Mouse (Mus musculus): ENCODE results near the gene Rhbdl3. TPM values are rescaled to one million over a fixed set of nuclear protein-coding genes. Genes with fewer than 3 reads are reported as not detected.

The Rhbdl3 gene
- polyA plus RNA-seq, 1 experiment from 2014 or later: 59.2 TPM

DNA sequence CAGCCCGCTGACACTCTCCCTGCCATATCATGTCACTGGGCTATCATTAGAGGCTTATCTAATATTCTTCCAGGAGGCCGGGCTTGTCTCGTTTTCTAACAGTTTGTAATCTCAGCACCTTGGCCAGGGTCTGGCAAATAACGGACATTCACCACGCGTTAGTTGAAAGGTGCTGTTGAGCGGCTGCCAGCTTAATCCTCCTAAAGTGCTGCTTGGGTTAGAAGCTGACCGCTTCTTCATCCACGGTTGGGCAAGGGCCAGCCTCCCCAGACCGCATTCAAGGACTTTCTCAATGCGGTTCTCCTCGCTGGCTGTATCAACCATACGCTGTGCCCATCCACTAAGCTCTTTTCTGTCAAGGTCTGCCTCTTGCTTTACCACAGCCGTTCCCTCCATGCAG, 4.9 kb upstream of the Rhbdl3 start:
- peaks cover 28% of the 10 kb centered on the region for H3K4me1 ChIP-seq
- H3K27me3 ChIP-seq (replicated peaks): peaks cover 7% of the 10 kb centered on the region
- 40% methylated on average over 14 of the region's 14 CpGs for WGBS
- no peak overlapping the region for H3K4me3 ChIP-seq
- no peak overlapping the region for H3K4me2 ChIP-seq (replicated peaks)
- no peaks in the 10 kb centered on the region for H3K9me3 ChIP-seq
- no peak overlapping the region for H3K9ac ChIP-seq
- H3K27ac ChIP-seq: no peak overlapping the region
- no peaks in the 10 kb centered on the region for H3K36me3 ChIP-seq
- no peak for ATAC-seq (ENCODE audit: low FRiP score, low read depth)

DNA sequence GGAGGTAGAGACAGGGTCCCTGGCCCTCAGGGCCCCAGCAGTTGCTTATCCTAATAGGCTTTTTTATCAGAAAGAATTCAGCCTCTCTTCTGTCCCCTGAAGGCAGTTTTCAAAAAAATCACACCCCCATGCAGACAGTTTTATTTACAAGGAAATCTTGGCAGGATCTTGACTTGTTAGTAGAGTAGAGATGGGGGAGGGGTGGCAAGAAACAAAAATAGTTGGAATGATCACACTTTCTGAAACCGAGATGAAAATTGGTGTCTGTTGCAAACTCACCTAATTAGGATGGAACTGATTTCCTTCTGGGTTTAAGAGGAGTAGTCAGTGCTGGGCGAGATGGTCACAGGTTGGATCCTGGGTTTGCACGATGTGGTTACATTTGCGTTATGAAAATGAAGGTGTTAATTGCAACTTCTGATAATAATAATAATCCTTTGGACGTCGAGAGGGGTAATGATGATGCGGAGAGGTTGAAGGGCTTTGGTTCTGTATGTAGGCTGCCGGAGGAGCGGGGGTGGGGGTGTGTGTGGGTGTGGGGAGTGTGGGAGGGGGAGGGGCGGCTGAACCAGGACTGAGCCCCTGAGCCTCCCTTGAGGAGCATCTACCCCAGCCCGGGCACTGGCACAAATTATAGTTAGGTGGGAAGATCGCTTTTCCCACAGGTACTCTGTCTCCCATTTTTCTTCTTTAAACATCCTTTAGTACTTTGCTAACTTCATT, 1.0 kb upstream of the Rhbdl3 start:
- ATAC-seq (ENCODE audit: low FRiP score, low read depth): no peak
- Histone ChIP-seq H3K36me3 (peaks cover 8% of the 10 kb centered on the region), H3K4me2 (replicated peaks) (peak overlapping the region; percentile 95), H3K9ac (peak overlapping the region; percentile 88), H3K9me3 (0 out of 2 replicates have a peak, but pooled peaks cover 3% of the 10 kb centered on the region), H3K27ac (no peak overlapping the region), H3K4me1 (peaks cover 30% of the 10 kb centered on the region), H3K4me3 (peak overlapping the region; percentile 86), H3K27me3 (replicated peaks) (peaks cover 7% of the 10 kb centered on the region)
- WGBS: 8% methylated on average over 12 of the region's 12 CpGs

DNA sequence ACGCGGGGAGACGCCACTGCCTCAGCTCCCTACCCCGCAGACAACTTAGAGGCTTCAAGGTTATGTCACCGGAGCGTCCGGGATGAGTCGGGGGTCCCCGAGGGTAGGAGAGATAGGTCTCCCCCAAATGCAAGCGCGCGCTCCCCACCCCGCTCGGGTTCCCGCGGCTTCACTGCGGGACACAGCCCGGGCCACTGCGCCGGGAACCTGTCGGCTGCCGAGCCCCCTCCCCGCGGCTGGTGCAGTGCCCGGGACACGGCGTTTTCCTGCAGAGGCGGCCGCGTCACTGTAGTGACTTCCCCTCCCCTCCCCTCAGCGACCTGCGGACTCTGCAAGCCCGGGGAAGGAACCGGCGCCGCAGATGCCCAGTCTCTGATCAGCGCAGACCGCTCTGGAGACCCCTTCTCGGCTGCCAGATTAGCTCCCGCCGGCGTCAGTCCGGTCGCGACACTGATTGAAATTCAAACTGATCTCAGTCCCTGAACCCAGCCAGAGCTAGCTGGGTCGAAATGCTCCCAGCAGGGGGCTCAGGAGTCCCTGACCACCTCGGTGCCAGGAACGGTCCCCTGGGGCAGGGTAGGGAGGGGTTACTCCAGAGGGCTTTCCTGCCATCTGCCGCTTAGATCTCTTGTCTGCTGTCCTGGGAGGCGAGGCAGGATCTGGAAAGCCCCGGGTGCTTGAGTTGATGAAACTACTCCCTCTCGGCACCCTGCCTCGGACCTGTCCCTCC, 769 bp downstream of the Rhbdl3 start:
- no peaks in the 10 kb centered on the region for H3K27me3 ChIP-seq (replicated peaks)
- H3K4me1 ChIP-seq: peaks cover 33% of the 10 kb centered on the region
- H3K4me3 ChIP-seq: peak overlapping the region; percentile 86
- 0 out of 2 replicates have a peak, but pooled peaks cover 3% of the 10 kb centered on the region for H3K9me3 ChIP-seq
- H3K9ac ChIP-seq: peak overlapping the region; percentile 88
- H3K4me2 ChIP-seq (replicated peaks): peak overlapping the region; percentile 95
- peak; percentile 49 for ATAC-seq (ENCODE audit: low FRiP score, low read depth)
- under 1% methylated on average over 53 of the region's 53 CpGs for WGBS
- peaks cover 20% of the 10 kb centered on the region for H3K36me3 ChIP-seq
- H3K27ac ChIP-seq: peak overlapping the region; percentile 76

DNA sequence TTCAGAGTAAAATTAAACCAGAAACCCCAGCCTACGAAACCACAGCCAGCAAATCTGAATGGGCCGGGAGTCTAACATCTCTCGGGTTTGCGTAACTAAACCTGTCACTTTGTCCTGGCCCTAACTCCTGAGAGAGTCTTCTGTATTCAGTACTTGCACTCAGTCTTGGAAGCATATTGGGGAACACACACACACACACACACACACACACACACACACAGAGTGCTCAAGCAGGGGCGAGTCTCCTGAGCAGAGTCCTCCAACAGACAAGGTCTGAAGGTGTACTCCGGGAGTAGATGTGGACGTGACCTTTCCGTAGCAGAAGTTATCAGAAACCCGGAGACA, 1.3 kb downstream of the Rhbdl3 start:
- Histone ChIP-seq H3K4me1 (peaks cover 39% of the 10 kb centered on the region), H3K27ac (peak overlapping the region; percentile 76), H3K27me3 (replicated peaks) (no peaks in the 10 kb centered on the region), H3K36me3 (peaks cover 20% of the 10 kb centered on the region), H3K9ac (peak overlapping the region; percentile 88), H3K9me3 (0 out of 2 replicates have a peak, but pooled peaks cover 3% of the 10 kb centered on the region), H3K4me3 (peak overlapping the region; percentile 86), H3K4me2 (replicated peaks) (peak overlapping the region; percentile 95)
- 0 out of 2 replicates have a peak, but pooled peaks have one; percentile 2 for ATAC-seq (ENCODE audit: low FRiP score, low read depth)
- WGBS: under 1% methylated on average over 9 of the region's 9 CpGs

DNA sequence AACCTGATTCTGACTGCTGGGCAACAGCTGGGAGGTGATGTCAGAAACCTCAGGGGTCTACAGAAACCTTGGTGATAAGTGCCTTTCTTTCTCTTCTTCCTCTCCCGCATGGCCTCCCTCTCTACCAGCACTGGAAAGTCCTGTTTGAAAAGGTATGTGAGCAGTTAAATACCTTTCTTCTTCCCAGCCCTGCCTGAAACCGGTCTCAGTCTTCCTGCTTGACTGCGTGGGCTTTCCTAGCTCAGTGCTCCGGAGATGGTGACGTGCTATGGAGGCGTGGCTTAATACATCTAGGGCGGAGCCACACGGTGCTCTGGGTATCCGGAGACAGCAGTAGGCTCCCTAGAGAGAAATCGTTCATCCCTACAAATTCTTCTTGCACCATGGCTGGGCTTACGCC, 1.8 kb downstream of the Rhbdl3 start:
- Histone ChIP-seq H3K36me3 (peaks cover 20% of the 10 kb centered on the region), H3K27ac (0 out of 2 replicates have a peak overlapping the region, but pooled peaks have one; percentile 76), H3K9me3 (0 out of 2 replicates have a peak, but pooled peaks cover 3% of the 10 kb centered on the region), H3K4me3 (peak overlapping the region; percentile 86), H3K27me3 (replicated peaks) (no peaks in the 10 kb centered on the region), H3K4me2 (replicated peaks) (peak overlapping the region; percentile 95), H3K4me1 (peaks cover 40% of the 10 kb centered on the region), H3K9ac (peak overlapping the region; percentile 88)
- WGBS: 2% methylated on average over 11 of the region's 11 CpGs
- ATAC-seq (ENCODE audit: low FRiP score, low read depth): peak; percentile 62

DNA sequence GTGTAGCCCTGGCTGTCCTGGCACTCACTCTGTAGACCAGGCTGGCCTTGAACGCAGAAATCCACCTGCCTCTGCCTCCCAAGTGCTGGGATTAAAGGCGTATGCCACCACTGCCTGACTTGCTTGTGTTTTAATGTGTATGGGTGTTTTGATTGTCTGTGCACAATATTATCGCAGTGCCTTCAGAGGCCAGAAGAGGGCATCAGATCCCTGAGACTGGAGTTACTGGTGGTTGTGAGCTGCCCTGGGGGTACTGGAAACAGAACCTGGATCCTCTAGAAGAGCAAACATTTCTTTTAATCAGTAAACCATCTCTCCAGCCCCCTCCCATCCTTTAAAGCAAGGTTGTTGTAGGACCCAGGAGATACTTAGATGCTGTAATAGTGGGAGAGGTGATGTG, 3.0 kb downstream of the Rhbdl3 start:
- peaks cover 40% of the 10 kb centered on the region for H3K4me1 ChIP-seq
- H3K27ac ChIP-seq: no peak overlapping the region
- no peak for ATAC-seq (ENCODE audit: low FRiP score, low read depth)
- 0 out of 2 replicates have a peak, but pooled peaks cover 3% of the 10 kb centered on the region for H3K9me3 ChIP-seq
- H3K4me2 ChIP-seq (replicated peaks): no peak overlapping the region
- H3K36me3 ChIP-seq: peaks cover 20% of the 10 kb centered on the region
- H3K9ac ChIP-seq: no peak overlapping the region
- H3K27me3 ChIP-seq (replicated peaks): no peaks in the 10 kb centered on the region
- H3K4me3 ChIP-seq: no peak overlapping the region
- 91% methylated on average over 3 of the region's 3 CpGs for WGBS

DNA sequence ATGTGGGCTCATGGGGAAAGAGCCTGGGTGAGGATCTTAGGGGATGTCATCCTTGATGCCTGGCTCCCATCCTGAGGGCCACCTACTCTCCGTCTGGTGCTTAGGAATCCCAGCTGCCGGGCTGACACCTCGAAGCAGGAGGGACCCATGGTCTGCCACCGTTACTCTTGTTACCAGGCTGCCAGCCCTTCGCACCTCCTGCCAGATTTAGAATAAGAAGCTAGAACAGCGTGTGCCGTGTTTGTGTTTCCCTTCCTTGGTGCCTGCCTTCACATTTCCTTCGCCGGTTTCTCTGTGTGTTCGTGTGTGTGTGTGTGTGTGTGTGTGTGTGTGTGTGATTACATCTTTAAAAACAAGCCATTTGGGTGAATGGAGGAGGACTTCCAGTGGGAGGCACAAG, 4.1 kb downstream of the Rhbdl3 start:
- peaks cover 20% of the 10 kb centered on the region for H3K36me3 ChIP-seq
- H3K27me3 ChIP-seq (replicated peaks): no peaks in the 10 kb centered on the region
- ATAC-seq (ENCODE audit: low FRiP score, low read depth): no peak
- 0 out of 2 replicates have a peak, but pooled peaks cover 3% of the 10 kb centered on the region for H3K9me3 ChIP-seq
- H3K4me1 ChIP-seq: peaks cover 36% of the 10 kb centered on the region
- no peak overlapping the region for H3K9ac ChIP-seq
- H3K27ac ChIP-seq: no peak overlapping the region
- H3K4me2 ChIP-seq (replicated peaks): no peak overlapping the region
- 89% methylated on average over 10 of the region's 10 CpGs for WGBS
- no peak overlapping the region for H3K4me3 ChIP-seq

DNA sequence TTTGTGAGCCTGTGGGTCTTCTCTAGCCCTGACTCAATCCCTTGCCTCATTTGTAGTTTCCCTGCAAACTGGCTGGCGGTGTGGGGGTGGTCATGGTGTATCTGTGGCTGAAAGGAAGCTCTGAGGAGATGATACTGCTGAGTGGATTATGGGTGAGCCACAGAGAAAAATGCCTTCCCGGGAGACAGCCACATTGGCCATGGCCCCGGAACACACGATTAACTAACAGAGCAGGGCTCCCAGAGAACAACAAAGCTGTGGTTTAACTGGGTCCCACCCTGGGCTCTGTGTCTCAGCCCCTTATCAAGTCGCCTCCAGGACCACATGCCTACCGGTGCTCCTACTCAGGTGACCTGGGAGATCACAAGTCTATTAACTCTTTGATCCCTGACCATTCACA, 7.8 kb downstream of the Rhbdl3 start:
- Histone ChIP-seq H3K36me3 (peaks cover 20% of the 10 kb centered on the region), H3K27me3 (replicated peaks) (no peaks in the 10 kb centered on the region), H3K9me3 (0 out of 2 replicates have a peak, but pooled peaks cover 3% of the 10 kb centered on the region), H3K4me1 (peaks cover 53% of the 10 kb centered on the region), H3K4me3 (no peak overlapping the region), H3K27ac (no peak overlapping the region), H3K9ac (no peak overlapping the region), H3K4me2 (replicated peaks) (no peak overlapping the region)
- 62% methylated on average over 6 of the region's 6 CpGs for WGBS
- no peak for ATAC-seq (ENCODE audit: low FRiP score, low read depth)

DNA sequence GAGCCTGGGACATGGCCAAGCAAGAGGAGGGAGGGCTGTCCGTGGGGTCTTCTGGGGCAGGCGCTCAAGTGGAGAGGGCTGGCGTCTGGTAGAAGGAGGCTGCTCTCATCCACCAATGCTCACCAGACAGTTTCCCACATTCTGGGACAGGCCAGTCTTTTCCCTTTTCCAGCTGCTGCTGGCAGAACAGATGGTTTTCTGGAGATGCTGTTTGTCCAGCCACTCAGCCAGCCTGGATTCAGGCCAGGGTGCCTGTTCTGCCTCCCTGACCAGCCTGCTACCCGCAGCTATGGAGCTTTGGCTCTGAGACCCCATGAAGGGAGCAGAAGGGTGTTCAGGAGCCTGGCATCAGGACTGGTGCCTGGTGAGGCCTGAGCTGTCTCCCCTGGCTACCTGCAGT, 10.6 kb downstream of the Rhbdl3 start:
- WGBS: 31% methylated on average over 4 of the region's 4 CpGs
- Histone ChIP-seq H3K9ac (no peak overlapping the region), H3K27ac (peak overlapping the region; percentile 82), H3K4me2 (replicated peaks) (no peak overlapping the region), H3K9me3 (no peaks in the 10 kb centered on the region), H3K4me3 (no peak overlapping the region), H3K27me3 (replicated peaks) (no peaks in the 10 kb centered on the region), H3K4me1 (peaks cover 76% of the 10 kb centered on the region), H3K36me3 (no peaks in the 10 kb centered on the region)
- no peak for ATAC-seq (ENCODE audit: low FRiP score, low read depth)

DNA sequence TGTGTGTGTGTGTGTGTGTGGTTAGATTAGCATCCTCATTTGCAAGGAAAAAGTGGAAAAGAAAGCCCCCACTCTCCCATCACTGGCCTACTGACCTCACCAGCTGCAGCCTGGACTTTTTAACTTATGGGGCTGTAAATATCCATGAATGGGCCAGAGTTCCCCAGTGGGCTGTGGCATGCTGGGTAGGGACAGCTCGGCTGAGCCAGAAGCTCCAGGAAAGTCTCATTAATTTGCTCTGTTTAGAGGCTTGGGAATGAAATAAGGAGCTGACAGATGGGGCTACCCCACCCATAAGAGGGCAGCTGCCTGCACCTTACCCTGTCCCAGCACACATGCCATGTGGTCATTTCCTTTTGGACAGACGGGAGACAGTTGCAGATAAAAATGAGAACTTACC, 11.3 kb downstream of the Rhbdl3 start:
- Histone ChIP-seq H3K9me3 (no peaks in the 10 kb centered on the region), H3K9ac (no peak overlapping the region), H3K4me3 (no peak overlapping the region), H3K27me3 (replicated peaks) (no peaks in the 10 kb centered on the region), H3K4me1 (peaks cover 76% of the 10 kb centered on the region), H3K36me3 (no peaks in the 10 kb centered on the region), H3K27ac (peak overlapping the region; percentile 89), H3K4me2 (replicated peaks) (no peak overlapping the region)
- whole genome bisulfite sequencing: 8% methylated on average over 2 of the region's 2 CpGs
- ATAC-seq (ENCODE audit: low FRiP score, low read depth): peak; percentile 66

DNA sequence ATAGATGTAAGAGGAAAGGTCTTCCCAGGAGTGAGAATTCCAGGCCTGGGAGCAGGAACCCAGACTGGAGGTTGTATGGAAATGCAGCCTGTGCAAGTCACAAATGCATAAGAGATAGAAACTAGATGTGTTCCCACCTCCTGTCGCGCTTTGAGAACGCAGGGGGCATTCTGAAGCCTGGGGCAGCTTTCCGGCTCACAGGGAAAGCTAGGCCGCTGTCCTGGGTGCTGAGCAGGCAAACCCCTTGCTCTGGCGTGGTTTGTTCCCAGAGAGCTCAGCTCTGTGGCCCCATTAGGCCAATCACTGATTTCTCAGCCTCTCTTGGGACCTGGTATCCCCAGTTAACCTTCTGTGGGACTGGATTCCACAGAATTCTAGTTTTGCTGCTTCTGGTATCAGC, 11.9 kb downstream of the Rhbdl3 start:
- no peak for ATAC-seq (ENCODE audit: low FRiP score, low read depth)
- Histone ChIP-seq H3K4me2 (replicated peaks) (no peak overlapping the region), H3K36me3 (no peaks in the 10 kb centered on the region), H3K4me3 (no peak overlapping the region), H3K27me3 (replicated peaks) (no peaks in the 10 kb centered on the region), H3K4me1 (peaks cover 74% of the 10 kb centered on the region), H3K9me3 (no peaks in the 10 kb centered on the region), H3K27ac (peak overlapping the region; percentile 89), H3K9ac (no peak overlapping the region)
- WGBS: 6% methylated on average over 6 of the region's 6 CpGs

DNA sequence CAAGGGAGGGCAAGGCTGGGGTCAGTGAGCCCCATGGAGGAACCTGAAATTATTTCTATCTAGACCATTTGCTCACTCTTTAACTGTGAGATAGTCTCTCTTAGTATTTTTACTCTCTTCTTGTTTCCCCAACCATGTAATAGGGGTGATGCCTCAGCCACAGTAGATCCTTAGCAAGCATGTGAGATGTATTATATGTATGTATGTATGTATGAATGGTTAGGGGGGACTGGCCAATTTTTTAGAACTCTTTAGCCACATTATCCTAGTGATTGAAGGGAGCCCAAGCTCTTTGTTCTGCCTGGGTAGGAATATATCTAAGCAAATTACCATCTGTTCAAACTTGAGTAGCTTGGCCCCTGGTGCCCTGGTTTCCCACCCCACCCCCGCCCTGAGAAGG, 12.8 kb downstream of the Rhbdl3 start:
- peak overlapping the region; percentile 89 for H3K27ac ChIP-seq
- no peaks in the 10 kb centered on the region for H3K27me3 ChIP-seq (replicated peaks)
- no peak for ATAC-seq (ENCODE audit: low FRiP score, low read depth)
- no peak overlapping the region for H3K4me3 ChIP-seq
- H3K9me3 ChIP-seq: no peaks in the 10 kb centered on the region
- no peak overlapping the region; the same call in 1 of the 2 replicates for H3K4me2 ChIP-seq (replicated peaks)
- no peaks in the 10 kb centered on the region for H3K36me3 ChIP-seq
- H3K4me1 ChIP-seq: peaks cover 77% of the 10 kb centered on the region
- no peak overlapping the region for H3K9ac ChIP-seq
- WGBS: 43% methylated on average over 1 of the region's 1 CpGs

Measured in neural tube, embryonic 12.5 days (tissue).